Mouse (Mus musculus) embryonic fibroblast, embryonic 13.5 days (primary cell): ENCODE results near the gene Extl1.

ENCODE experiments used
- CTCF ChIP-seq: IDR thresholded peaks from 2 replicates; pipeline ENCODE4 v1.5.1; 2011; ENCODE audit warnings: mild to moderate bottlenecking, control low read depth, low read length, moderate library complexity, borderline replicate concordance; ENCODE audit not compliant: insufficient read depth
- POLR2A ChIP-seq: IDR thresholded peaks from 2 replicates; pipeline ENCODE4 v1.6.1; 2011; ENCODE audit warnings: low read depth, mild to moderate bottlenecking, control low read depth, low read length, moderate library complexity

DNA sequence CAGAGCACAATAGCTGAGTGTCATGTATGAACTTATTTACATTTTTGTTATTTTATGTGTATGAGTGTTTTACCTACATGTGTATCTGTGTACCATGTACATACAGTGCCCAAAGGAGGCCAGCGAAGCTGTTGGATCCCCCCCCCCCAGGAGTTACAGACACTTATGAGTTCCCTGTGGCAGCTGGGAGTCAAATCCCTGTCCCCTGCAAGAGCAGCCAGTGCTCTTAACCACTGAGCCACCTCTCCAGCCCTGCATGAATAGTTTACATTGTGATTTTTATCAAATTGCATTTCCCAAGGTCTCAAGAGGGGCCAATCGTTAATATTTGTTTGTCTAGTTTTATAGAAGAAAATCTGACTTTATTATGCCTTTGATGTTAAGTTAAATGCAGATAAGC lies 76.7 kb downstream of the Extl1 start:
- TF ChIP-seq POLR2A (no peak), CTCF (no peak)
